Mouse (Mus musculus): Measurements from ENCODE around the gene Zswim3. TPM values are rescaled to one million over a fixed set of nuclear protein-coding genes. Genes with fewer than 3 reads are reported as not detected.

Zswim3 gene
- total RNA-seq (2015) (2.3 and 3.4 TPM in 2 replicates), total RNA-seq (2017) (1.7 and 3.4 TPM in 2 replicates)

GRCm38 (mm10) chr2:164804533-164805331, at the start of gene Zswim3, which contains the start of gene Acot8:
Gene Zswim3, plus strand, starts transcription at chr2:164805098.
Gene Acot8, minus strand, starts transcription at chr2:164804882.
- peak; percentile 92 for ATAC-seq (ENCODE audit: poor library complexity, severe bottlenecking)

GRCm38 (mm10) chr2:164757841-164758240, 47.1 kb upstream of the Zswim3 start:
- no peak for ATAC-seq (ENCODE audit: poor library complexity, severe bottlenecking)

GRCm38 (mm10) chr2:164758692-164759091, 46.2 kb upstream of the Zswim3 start:
- no peak for ATAC-seq (ENCODE audit: poor library complexity, severe bottlenecking)

GRCm38 (mm10) chr2:164760059-164760833, 44.7 kb upstream of the Zswim3 start:
- peak; percentile 75 for ATAC-seq (ENCODE audit: poor library complexity, severe bottlenecking)

- peak; percentile 42; the same call in 1 of the 2 replicates for ATAC-seq (ENCODE audit: poor library complexity, severe bottlenecking)
These were observed 43.4 kb upstream of the Zswim3 start for GRCm38 (mm10) chr2:164761502-164761901.

- ATAC-seq (ENCODE audit: poor library complexity, severe bottlenecking) = no peak
These were observed 42.9 kb upstream of the Zswim3 start for GRCm38 (mm10) chr2:164761971-164762370.

GRCm38 (mm10) chr2:164762593-164762992, 42.3 kb upstream of the Zswim3 start:
- ATAC-seq (ENCODE audit: poor library complexity, severe bottlenecking) = no peak

GRCm38 (mm10) chr2:164765841-164766240, 39.1 kb upstream of the Zswim3 start:
- ATAC-seq (ENCODE audit: poor library complexity, severe bottlenecking) = no peak

GRCm38 (mm10) chr2:164767812-164768540, 36.9 kb upstream of the Zswim3 start:
- no peak for ATAC-seq (ENCODE audit: poor library complexity, severe bottlenecking)

- peak; percentile 99 for ATAC-seq (ENCODE audit: poor library complexity, severe bottlenecking)
These were observed 35.5 kb upstream of the Zswim3 start, which contains the start of gene Ube2c for GRCm38 (mm10) chr2:164769258-164770037. Gene Ube2c, plus strand, starts transcription at chr2:164769898.

- 0 out of 2 replicates have a peak, but pooled peaks have one; percentile 1 for ATAC-seq (ENCODE audit: poor library complexity, severe bottlenecking)
These were observed 34.6 kb upstream of the Zswim3 start for GRCm38 (mm10) chr2:164770279-164770678.

- ATAC-seq (ENCODE audit: poor library complexity, severe bottlenecking) = no peak
These were observed 33.8 kb upstream of the Zswim3 start for GRCm38 (mm10) chr2:164771123-164771522.

GRCm38 (mm10) chr2:164773229-164773988, 31.5 kb upstream of the Zswim3 start:
- no peak for ATAC-seq (ENCODE audit: poor library complexity, severe bottlenecking)

- ATAC-seq (ENCODE audit: poor library complexity, severe bottlenecking) = no peak
These were observed 30.9 kb upstream of the Zswim3 start for GRCm38 (mm10) chr2:164773989-164774364.

- ATAC-seq (ENCODE audit: poor library complexity, severe bottlenecking) = no peak
These were observed 28.8 kb upstream of the Zswim3 start for GRCm38 (mm10) chr2:164776130-164776529.

GRCm38 (mm10) chr2:164776801-164777200, 28.1 kb upstream of the Zswim3 start:
- no peak for ATAC-seq (ENCODE audit: poor library complexity, severe bottlenecking)

GRCm38 (mm10) chr2:164777246-164778014, 27.5 kb upstream of the Zswim3 start:
- ATAC-seq (ENCODE audit: poor library complexity, severe bottlenecking) = no peak

GRCm38 (mm10) chr2:164778015-164778287, 26.9 kb upstream of the Zswim3 start:
- no peak for ATAC-seq (ENCODE audit: poor library complexity, severe bottlenecking)

GRCm38 (mm10) chr2:164778809-164779208, 26.1 kb upstream of the Zswim3 start:
- ATAC-seq (ENCODE audit: poor library complexity, severe bottlenecking) = no peak
